Mouse (Mus musculus) G1E-ER4 (cell line): ENCODE data around the gene Lrwd1. TPM values are rescaled to one million over a fixed set of nuclear protein-coding genes. Genes with fewer than 3 reads are reported as not detected.

Experiments
- GATA1 ChIP-seq: IDR thresholded peaks from one replicate; pipeline ENCODE4 v1.8.0; 2012; ENCODE audit warnings: low read length, inconsistent platforms
- polyA plus RNA-seq: library from polyadenylated mRNA; stranded (reverse); fragments of >175 nt; gene quantifications from 2 replicates; pipeline ENCODE4 v1.2.3, GENCODE M21; 2012

Lrwd1 gene
- polyA plus RNA-seq, 1 experiment = 143 TPM

- no peak for TF ChIP-seq GATA1
Measured at GRCm38 (mm10) chr5:136115891-136116783, 19.7 kb downstream of the Lrwd1 start, which contains the start of gene Polr2j. Polr2j (plus strand) TSS chr5:136116631.

DNA sequence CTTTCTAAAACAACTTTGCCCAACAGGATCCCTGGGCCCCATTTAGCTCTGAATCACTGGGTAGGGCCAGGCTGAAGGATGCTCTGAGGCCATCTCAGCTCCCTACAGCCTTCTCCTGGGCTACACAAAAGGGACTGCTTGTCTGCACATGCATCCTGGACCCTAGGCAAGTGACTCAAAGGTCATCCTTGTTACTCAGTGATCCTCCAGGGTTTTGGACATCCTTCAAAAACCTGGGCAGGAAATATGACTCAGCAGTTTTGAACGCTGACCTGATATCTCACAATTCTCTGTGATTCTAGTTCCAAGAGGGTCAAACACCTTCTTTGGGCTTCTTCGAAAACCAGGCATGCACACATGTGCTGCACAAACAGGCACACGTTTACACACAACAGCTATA, 26.8 kb downstream of the Lrwd1 start:
- no peak for TF ChIP-seq GATA1

DNA sequence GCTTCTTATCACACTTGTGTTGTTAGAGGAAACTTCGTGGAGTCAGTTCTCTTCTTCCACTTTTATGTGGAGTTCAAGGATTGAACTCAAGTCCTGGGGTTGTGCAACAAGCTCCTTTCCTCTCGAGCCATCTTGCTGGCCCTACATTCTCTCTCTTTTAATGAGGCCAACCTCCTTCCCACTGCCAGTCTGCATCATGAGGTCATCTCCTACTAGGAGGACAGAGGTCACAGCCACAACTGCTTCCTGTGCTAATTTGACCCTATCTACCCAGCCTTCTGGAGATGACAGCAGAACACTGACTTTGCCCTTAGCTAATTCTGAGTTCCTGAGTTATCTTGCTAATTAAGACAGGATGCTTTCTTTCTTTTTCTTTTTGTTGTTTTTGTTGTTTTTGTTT, 27.4 kb downstream of the Lrwd1 start:
- TF ChIP-seq GATA1 = no peak

- no peak for TF ChIP-seq GATA1
Measured at GRCm38 (mm10) chr5:136104511-136104910, 31.4 kb downstream of the Lrwd1 start.

DNA sequence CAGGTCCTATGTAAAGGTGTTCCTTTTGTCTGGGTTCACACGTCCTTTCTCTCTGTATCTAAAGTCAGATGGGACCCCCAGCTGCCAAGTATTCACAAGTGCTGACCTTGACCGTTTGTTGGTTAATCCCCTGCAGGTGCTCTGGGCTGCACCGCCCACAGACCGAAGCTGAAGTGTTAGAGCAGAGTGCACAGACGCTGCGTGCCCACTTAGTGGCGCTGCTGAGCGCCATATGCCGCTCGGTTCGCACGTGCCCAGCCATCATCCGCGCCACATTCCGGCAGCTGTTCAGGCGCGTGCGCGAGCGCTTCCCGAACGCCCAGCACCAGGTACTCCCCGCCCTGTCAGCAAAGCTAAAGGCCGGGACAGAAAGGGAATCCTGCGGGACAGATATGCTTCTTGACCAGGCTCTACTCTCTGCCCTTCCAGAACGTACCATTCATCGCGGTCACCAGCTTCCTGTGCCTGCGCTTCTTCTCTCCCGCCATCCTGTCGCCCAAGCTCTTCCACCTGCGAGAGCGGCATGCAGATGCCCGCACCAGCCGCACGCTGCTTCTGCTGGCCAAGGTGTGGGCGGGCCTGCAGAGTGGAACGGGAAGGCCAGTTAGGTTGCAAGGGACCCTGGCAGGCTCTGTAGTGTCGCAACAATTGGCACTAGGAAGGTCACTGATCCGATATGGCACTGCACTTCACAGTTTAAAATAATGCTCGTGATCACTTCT, 33.6 kb downstream of the Lrwd1 start:
- TF ChIP-seq GATA1 = no peak

DNA sequence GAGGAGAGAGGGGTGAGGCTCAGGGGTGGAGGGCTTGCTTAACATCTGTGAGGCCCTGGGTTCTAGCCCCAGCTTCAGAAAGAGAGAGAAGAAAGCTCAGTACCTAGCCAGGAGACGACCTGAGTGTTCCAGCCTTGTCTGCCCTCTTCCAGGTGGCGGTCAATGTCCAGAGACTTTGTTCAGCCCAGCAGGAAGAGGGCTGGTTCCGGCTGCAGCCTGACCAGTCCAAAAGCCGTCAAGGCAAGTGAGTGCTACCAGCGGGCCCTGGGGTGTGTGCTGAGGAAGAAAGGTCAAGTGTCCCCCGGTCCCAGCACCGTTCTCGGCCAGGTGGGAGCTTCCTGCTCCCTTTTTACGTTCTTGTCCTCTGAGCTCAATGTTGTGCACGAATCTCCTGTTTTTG, 37.3 kb downstream of the Lrwd1 start:
- no peak for TF ChIP-seq GATA1

DNA sequence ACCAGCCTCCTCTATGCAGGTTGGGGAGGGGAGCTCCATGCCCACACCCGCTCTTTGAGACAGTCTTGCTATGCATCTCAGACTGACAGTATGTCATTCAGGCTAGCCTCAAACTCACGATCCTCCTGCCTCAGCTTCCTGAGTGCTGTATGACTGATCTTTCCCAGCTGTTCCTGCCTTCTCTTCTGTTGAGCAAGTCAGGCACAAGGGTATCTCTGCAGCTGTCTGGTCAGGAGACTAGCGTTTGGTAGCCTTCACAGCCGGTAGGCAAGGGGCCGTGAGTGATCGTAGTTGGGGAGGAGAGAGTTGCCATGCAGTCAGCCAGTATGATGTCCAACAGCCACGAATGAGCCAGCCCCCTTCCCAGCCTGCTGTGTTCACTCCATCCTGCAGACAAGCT, 40.8 kb downstream of the Lrwd1 start:
- TF ChIP-seq GATA1 = no peak

DNA sequence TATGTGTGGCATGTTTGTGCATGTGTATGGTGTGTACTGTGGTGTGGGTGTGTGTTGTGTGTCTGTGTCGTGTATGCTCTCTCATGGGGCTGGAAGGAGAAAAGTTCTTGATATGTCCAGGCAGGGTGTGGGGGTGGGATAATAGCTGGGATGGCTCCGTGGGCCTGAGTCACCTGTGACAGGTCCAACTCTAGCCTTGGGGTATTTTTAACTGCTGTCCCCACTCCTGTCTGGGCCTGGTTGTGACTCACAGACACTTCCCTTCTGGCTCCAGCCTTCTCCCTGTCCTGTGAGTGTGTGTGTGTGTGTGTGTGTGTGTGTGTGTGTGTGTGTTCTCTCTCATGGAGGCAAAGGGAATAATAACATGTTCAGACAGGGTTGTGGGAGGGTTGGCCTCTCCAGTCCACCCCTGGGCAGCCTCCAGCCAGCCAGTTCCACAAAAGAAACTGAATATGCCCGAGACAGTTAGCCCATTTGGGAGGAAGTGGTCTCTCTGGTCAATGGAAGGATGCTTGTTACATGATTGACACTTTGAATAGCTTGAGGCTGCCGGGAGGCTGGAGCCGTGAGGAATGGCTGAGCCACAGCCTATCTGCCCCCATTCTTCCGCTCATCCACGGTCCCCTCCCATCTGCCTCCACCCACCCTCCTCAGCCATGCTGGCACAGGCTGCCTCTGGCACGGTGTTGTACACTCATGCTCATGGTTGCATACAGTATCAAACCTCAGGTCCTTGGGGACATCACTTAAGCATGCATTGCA, 41.4 kb downstream of the Lrwd1 start:
- TF ChIP-seq GATA1 = no peak

- TF ChIP-seq GATA1 = no peak
Measured at GRCm38 (mm10) chr5:136091927-136092326, 43.9 kb downstream of the Lrwd1 start.

DNA sequence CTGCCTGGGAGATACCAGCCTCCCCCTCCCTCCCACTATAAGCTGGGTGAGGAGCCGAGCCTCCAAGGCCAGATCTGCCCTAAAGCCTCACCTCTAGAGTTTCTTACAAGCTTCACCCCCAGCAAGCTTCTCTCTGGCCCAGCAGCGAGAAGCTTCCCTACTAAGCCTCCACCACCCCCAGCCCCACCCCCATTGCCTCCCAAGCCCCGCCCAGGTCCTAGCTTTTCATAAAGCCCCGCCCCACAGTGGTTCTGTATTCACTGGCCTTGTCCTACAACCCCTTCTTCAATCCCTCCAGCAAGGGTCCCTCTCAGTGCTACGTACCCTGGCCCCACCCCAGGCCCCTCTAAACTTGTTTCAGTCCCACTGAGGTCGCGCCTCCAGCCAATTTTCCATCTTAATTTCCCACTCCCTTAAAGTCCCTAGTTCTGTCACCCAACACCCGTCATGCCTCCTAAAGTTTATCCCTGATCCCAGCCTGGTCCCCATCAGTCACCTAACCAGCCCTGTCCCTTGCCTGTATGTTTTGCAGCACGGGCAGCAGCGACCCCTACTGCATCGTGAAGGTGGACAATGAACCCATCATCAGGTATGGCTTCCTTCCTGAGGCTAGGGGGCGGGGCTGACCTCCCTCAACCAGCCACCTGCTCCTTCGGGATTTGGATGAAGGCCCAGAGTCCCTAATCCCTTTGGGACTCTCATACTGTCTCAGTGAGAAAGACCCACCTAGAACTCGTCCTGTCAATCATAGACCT, 46.9 kb downstream of the Lrwd1 start:
- TF ChIP-seq GATA1 = no peak

- TF ChIP-seq GATA1 = no peak
Measured at GRCm38 (mm10) chr5:136086290-136086689, 49.6 kb downstream of the Lrwd1 start.

DNA sequence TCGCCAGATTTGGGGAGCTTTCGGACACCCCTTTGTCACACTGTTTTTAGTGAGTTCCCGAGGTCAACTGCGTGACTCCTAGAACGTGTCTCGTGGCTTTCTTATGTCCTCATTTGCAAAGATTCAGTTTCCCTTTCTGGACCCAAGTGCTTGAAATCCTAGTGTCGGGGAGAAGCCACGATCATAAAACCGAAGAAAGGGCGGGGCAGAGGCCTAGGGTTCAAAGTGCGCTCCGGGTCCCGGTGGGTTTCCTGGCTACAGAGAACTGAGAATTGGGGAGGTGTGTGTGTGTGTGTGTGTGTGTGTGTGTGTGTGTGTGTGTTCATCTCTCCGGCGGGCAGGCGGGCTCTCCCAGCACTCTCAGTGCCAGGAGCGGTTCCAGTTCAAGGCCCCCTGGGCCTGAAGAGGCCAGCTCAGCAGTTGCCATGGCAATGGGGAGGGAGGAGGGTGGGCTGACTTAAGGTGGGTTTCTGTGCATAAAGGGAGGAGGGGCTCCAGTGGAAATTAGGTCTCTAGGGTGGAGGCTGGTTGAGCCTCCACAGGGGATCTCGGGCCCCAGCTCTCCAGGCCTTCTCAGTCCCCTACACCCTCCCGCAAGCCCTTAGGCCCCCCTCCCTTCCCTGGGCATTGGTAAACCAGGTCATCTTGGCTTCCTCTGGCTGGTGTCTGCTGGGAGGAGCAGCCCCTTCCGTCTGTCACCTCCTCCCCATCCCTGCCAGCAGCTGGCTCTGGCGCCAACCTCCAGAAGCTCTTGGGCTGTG, 50.8 kb downstream of the Lrwd1 start:
- no peak for TF ChIP-seq GATA1

DNA sequence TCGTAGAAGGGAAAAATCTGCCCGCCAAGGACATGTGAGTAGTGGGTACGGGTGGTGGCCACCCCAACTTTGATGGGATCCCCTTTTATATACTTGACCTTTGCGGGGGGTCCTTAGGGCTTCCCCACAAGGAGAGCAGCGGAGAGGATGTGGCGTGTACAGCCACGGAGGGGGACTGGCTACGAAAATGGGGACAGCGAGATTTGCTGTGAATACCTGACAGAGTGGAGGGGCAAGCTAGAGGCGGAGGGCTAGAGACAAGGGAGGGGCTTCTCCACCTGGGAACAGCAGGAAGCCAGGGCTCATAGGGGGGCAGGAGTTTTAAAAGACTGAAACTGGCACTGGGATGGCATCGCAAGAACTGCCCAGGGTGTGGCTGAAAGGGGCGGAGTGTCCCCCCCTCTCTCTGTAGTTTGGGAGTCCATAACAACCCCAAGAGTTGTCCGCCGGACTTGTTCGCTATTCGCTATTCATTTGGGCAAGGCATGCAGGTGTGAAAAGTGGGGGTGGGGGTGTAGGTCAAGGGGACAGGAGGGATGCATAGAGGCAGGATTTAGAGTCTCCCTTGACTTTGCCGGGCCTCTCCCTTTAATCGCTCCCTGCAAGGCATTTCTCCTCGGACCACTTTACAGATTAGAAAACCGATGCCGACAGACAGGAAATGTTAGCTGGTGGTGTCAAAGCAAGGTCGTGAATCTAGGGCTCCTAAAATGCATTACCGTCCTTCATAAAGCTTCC, 51.6 kb downstream of the Lrwd1 start:
- TF ChIP-seq GATA1 = no peak

DNA sequence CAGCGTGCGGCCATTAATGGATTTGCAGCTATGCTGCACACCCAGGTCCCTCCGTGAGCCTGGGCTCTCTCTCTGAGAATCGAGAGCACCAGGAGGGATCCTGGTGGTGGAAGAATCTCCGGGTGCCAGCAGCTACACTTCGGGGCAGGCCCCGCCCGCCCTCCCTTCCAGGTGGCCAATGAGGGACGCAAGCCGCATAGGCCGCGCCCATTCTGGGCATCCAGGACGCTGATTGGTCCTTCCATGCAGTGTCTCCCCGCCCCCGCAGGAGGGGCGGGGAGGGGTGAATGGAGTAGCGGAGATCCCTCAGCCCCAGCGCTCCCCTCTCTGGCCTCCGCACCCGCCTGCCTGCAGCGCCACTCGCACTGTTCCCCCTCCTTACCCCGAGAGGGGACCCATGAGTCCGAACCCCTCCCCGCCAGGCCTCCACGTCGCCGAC, 52.2 kb downstream of the Lrwd1 start, which contains the start of gene Rasa4:
Gene Rasa4, plus strand, starts transcription at position 248 of the 439 bp plus-strand sequence.
- no peak for TF ChIP-seq GATA1
